Mouse (Mus musculus) retina, embryonic 14.5 days (tissue): Measurements from ENCODE around the gene Lpin2.

Experiments
- DNase-seq: peaks from one replicate; pipeline ENCODE4 v3.0.0-alpha.2; 2015; ENCODE audit warnings: low spot score

Gene Lpin2

DNA sequence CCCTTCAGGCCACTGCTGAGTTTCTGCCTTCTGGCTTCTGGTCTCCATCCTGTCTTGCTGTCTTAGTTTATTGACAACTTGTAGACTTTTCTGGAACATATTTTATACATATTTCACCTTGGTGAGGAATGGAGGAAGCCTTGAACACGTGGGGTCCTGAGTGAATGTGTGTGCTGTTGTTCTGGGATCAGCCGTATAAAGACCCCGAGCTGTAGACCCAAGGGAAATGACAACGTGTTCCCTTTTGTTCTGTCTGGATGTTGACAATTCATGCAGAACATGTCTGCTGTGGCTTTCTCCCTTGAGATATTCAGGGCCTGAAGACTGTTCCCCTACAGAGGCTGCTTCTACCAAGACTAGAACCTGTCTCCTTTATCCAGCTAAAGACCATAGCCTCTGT, 5.0 kb upstream of the Lpin2 start:
- DNase-seq = no peak

DNA sequence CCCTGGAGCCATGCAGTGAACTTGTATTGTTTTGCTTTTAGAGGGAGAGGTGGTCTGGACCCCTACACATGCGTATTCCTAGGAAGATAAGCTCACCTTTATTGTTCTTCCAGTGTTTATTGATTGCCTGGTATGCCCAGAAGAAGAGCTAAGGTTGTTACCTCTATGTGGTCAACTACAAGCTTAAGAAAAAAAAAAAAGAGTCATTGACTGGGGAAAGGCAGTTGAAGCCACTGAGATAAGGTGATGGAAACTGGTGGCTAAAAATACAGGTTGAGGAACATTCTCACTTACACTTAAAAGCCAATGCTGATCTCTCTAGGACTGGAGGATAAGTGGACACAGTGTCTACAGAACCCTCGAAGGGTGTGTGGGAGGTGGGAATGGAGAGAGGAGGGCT, 4.4 kb upstream of the Lpin2 start:
- DNase-seq = no peak

DNA sequence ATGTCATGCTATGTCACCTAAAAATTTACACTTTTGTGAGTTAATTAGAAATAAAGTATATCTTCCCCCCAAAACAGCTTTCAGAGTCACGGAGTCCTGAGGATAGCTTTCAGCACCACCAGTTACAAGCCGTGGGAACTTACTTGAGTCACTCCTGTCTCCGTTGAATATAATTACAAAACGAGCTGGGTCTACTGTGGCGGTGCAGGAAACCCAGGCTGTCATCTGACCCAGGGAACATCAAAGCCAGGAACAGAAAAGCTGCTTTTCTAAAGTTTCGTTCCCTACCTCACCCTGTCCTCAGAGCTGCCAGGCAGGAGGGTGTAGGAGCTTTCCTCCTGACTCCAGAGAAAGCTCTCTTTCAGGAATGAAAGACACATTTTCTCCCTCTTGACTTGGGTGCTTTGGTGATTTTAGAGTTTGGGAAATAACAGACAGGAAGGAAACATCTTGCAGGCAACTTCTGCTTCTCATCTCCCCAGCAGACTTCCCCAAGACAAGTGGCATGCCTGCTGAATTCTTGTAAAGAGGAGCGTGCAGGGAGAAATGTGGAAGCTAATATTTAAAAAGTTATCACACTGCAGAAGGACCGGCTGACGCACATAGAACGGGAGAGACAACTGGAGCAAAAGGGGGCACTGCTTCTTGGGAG, 3.7 kb upstream of the Lpin2 start:
- DNase-seq = no peak

DNA sequence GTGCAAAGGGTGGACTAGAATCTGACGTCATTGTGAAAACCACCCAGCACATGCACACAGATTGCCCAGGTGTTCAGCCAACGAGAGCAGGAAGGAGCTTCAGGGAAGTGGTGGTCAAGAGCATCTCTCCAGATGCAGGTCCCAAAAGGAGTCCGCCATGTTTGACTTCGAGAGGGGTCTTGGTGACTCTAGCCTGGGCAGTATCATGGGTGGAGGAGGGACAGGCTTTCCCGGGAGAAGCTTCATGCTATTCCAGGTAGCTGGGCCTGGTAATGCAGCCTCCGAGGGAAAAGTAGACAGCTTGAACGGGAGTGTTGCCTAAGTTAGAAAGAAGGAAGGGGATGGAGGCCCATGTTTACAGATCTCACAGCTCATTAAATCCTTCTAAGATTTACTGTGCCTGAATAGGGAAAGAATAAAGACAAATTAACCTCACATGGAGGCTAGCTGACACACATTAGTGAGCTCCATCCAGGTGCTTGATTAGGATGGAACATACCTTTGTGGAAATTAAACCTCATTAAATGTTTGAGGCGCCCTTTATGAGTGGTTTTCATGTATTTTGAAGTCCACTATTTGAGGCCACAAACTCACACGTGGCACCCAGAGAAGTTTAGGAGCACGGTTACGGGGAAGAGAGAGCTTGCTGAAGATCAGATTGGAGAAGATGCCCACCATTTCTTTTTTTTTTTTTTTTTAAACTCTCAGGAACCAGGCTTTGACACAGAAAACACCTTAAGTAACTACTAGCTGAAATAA, 2.6 kb upstream of the Lpin2 start:
- DNase-seq = no peak

DNA sequence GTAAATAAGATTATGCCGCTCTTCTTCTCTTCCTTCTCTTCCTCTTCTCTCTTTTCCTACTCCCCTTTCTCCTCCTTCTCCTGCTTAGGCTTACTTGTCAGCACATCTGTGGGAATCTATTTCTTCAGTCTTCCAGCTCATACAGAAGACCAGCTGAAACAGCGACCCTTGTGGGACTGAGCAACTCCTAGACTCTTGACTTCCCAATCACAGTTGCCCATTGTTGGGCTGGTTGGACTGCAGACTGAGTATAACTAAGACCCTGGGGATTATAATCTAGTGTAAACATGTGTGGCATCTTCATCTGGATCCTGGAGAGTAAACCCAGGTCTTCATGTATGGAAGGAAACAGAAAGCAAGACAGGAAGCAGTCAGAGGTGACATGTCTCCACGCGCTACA, 1.8 kb upstream of the Lpin2 start:
- DNase-seq = no peak

DNA sequence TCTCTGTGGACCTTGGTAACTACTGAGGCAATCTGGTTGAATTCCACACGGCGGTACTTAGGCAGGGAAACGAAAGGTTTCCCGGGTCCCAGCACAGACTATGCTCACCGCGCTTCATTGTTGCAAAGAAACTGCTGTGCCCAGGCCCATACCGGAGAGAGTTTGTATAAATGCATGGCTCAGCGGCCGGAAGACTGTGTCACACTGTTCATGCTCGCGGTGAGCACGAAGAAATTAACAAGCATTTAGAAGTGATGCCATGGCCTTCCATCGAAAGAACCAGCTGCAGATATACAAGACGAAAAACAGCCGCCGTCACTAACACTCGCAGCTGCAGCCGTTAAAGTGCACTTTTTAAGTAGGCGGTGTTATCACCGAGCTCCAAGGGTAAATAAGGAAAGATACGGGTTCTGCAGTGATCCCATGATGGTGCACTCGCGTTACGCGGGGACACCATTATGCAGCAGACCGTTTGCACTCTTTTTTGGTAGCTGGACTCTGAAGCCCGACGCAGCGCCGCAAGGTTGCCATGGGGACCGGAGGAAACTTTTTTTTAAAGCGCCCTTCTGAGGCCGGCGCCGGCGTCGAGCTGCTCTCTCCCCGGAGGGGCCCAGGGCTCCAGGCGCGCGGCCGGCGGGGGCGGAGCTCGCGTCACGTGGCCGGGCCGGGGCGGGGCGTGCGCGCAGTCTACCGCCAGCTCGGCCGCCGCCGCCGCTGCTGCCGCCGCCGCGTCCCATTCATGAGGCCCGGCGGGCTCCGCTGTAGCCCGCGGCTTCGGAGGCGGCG, 704 bp downstream of the Lpin2 start:
- DNase-seq = peak; percentile 92

DNA sequence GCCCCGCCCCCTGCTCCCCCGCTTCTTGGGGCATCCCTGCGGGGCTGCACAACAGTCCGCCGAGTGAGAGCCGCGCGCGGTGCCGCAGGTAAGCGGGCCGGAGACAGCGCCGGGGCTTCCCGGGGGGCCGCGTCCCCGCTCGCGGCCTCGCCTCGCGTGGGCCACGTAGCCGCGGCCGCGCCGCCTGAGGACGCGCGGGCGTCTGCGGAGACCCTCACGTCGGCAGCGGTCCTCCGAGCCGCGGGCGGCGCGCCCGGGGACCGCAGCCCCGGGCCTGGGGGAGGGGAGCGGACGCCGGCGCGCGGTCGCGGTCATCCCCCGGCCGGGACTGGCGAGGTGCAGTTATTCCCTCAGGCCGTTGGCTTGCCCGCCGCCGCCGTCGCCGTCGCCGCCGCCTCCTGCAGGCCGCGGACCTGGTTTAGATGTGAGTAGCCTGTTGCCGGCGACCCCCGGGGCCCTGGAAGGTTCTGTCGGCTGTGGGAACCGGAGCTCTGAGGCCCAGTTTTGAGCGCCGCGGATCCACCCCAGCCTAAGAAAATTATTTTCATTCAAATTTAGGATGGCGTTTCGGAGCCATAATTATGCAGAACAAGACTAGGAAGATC, 1.4 kb downstream of the Lpin2 start:
- peak; percentile 61 for DNase-seq

DNA sequence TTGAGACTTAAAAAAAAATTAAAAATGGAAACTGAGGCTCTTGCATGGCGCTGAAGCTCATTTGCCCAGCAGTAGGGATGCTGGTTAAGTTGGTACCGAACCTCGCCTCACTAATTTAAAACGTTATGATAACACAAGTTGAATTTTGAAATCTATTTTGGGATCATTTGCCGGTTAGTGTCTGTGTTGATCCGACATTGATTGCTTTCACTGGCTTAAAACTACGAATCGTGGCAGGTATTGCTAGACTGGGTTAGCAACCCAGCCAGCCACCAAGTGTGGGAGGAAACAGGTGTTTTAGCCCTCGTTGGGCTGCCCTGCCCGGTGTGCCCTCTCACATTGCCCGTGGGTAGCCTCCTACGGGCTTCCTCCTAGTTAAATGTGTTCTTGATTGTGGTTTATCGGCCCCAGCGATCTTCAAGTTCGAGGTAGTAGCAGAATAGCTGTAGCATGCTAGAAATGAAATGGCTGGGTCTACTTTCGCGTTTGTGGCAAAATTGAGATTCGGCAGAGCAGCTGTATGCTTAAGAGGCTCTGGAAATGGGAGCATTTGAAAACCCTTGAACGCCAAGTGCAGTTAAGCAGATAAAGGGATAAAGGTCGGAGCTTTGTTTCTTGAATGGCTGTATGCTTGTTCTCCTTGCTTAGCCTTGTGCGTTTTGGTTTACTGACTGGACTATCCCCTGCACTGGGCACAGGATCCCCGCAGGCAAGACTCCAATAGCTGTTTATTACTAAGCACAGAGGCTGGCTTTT, 2.2 kb downstream of the Lpin2 start:
- peak; percentile 50 for DNase-seq

DNA sequence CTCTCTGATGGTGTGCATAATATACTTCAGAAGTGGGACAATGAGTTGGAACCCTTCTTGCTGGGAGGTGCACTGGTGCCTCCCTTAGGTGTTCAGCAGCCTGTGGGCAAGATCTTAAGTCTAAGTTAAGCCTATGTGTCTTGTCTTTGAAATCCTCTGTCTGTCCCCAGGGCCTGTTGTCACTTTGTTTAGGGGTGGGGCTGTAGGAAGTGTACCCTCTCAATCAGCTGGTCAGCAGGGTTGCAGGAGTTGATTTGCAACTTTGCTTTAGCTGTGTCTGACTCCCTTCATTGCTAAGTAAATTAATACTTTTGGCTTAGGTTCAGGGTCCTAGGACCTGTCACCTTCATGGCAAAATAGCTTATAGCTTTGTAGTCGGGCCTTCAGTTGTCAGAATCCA, 3.0 kb downstream of the Lpin2 start:
- DNase-seq = no peak

DNA sequence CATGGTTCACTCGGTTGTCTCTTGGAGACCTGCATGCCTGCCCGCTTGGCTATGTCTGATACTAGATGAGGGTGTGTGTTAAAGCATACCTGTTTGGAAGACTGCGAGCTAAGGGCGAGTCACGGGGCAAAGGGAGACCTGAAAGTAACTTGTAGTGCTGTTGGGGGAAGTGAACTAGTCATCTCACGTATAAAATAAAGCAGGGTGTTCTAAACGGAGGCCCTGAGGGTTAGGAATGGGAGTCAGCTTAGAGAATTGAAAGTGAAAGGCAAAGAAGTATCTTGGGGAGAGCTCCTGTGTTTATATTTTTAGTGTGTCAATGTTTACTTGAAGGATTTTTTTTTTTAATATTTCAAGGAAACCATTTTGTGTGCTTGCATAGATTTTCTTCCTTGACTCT, 8.2 kb downstream of the Lpin2 start:
- DNase-seq = no peak

DNA sequence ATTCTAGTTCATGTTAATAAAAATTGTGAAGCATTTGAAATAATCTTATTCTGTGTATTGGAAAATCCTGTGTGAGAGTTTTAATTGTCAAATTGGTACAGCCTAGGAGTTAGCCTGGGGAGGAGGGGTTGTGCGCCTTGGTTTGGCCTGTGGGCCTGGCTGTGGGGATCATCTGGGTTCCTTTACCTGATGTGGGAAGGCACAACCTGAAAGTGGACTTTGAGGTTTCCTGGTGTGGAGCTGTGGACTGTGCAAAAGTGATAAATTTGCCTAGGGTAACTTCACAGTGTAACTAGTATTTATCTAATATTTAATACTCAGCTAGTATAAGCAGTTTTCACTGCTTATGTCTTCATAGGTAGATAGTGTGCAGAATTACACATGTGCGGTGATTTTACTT, 8.7 kb downstream of the Lpin2 start:
- no peak for DNase-seq

DNA sequence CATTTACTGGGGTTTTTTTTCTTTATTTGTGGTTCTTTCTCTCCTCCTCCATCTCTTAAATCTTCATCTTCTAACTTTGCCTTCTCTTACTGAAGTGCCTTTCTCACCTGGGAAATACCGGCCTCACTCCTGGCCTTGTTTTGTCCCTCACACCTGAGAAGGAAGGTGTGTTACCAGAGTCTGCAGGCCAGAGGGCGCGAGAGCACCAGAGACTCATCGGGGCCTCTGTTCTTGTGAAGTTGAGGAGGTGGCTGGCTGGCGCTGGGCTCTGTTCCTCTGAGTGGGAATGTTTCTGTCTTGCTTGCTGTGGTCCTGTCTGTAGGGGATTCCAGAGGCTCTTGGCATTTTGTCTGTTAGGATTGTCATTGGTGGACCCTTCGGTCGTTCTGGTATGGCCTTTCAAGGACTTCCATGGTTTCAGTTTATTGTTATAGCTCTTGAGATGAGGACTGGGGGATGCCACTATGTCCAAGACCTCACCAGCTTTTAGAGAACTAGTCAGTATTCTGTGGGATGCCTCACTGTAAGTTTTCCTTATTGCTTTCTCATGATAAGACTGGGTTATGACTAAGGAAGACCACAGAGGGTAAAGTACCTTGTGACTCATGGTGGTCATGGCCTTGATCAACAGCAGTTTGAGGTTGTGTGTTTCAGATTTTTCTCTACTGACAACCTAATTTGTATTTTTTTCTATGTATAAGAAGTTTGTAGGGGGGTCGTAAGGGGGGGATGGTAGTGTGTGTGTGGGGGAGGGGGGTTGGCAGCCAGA, 9.5 kb downstream of the Lpin2 start:
- DNase-seq = no peak

DNA sequence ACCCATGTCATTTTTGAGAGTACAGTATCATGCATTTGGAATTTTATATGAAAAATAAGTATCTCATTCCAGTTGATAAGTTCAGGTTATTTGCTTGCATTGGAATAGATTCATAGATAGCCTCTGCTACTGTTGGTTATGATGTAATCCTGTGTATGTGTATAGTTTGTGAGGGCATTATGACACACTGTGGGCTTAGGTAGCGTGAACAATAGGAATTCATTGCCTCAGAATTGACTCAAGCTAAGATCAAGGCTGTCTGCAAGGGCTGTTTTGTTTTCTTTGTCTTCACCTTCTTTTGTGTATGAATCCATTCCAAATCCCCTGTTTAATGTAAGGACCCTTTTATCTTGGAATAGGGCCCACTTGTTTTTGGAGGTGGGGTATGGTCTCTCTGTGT, 10.7 kb downstream of the Lpin2 start:
- no peak for DNase-seq

DNA sequence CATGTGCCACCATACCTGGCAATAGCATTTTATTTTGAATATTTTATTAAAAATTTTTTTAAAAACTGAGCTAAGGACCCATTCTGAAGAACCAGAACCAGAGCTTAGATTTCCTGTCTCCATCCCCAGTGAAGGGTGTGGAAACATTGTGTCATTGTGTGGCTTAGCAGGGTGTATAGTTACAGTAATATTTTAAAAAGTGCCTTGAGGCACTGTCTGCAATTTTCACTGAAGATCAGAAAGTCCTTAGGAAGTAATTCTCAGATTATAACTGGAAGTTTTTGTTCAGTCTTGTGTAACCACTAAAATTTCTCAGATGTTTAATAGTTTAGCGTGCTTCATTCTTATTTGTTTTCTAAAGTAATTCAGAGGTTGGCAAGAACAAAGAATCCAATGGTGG, 11.1 kb downstream of the Lpin2 start:
- DNase-seq = no peak

DNA sequence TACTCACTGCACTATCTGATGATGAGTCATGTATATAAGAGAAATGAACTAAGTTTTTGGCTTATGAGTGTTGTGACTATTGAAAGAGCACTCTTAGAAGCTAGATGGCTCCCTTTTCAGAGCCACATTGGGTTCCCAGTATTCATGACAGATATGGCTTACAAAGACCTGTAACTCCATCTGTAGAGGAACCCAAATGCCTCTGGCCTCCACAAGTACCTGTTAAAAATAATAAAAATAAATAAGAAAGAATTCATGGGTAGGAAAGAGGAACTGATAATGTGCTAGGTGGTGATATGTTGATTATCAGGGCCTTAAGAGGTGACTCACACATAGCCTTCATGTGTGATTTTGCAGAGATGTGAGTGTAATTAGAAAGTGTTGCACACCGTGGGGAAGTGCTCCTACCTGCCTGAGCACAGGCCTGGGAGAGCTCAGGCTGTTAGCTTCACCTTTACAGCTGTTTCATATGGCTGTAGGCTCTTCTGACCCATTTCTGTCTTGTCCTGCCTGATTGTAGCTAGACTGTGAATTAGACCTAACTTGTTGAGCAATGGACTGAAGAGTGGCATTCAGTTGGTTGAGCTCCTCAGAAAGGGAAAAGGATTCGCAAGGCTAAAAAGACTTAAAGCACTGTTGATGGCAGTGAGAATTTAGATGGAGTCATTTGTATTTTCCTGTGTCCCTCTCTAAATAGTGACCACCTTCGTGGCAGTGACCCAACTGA, 12.7 kb downstream of the Lpin2 start:
- no peak for DNase-seq

DNA sequence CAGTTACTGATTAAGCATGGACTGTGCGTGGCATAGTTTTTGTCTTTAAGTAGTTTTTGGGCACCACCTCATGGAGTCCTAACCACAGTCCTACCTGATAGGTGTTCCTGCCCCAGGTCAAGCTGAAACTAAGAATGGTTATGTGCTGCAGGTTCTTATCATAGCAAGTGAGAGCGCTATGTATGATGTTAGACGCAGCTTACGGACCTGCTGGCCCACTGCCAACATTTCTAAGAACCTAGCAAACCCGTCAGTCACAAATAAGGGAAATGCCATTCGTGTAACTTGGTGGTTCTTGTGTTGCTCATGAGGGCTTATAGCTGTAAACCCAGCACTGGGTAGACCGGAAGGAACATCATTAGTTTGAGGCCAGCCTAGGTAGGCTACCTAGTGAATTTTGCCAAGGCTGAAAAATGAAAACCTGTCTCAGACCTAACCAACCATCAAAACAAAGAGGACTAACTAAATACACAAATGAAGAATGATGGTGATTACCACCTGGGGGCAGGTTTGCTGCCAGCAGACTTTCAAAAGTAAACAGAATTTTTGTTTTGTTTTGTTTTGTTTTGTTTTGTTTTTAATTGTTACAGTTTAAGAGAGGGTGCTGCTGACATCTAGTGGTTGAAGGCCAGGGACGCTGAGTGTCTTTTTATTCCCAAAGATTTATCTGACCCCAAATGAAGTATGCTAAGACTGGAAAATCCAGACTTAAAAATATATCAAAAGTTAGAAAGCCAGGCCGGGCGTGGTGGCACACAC, 13.5 kb downstream of the Lpin2 start:
- peak; percentile 55 for DNase-seq

DNA sequence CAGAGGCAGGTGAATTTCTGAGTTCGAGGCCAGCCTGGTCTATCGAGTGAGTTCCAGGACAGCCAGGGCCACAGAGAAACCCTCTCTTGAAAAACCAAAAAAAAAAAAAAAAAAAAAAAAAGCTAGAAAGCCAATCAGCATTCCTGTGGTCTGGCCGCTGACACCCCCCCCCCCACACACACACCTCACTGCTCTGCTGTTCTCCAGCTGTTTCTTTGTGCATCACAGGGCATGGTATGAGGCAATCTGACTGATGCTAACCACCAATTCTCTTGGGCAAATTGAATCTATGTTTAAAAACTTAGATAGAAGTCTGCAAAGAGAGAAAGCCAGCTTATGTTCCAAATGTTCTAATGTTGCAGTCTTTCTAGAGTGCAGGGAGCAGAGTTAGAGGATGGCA, 14.1 kb downstream of the Lpin2 start:
- DNase-seq = no peak

DNA sequence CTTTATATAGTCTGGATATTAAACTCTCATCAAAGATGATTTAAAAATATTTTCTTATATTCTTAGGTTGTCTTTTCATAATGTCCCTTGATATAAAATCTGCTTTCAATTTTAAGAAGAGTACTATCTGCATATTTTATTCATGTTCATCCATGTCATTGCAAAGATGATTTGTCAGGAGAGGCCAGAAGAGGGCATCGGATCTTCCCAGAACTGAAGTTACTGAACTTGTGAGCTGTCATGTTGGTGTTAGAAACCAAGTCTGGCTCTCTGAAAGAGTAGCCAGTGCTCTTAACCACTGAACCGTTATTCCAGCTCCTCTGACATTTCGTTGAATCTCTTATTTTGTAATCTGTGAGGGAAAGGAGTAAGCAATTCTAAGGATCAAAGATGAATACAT, 17.0 kb downstream of the Lpin2 start:
- DNase-seq = no peak

DNA sequence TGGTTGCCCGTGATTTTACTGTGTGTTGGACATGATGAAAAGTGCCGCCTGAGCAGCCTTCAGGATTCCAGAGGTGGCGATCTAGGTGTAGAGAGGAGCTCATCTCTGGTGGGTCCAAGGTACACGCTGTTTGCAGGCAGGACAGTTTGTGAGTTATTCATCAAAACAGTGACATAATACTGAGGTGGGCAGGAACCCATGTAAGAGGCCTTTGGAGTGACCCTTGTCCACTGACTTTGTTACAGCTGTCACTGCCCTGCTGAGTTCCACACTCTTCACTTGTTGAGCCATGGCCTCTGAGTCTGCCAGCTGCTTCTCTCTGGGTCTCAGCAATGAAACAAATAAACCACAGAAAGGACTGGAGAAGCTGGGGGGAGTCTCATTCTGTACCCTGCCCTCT, 19.8 kb downstream of the Lpin2 start:
- DNase-seq = no peak
